Mouse (Mus musculus): ENCODE measurements at regions not wholly inside any gene's neighbourhood (a gene's known extent, or its start where the extent isn't known, plus 50 kb on each side); places are given as distances from the start of the nearest gene placed in this dataset.
A peak's percentile ranks its signal among the peaks of the same experiment; 100 is the strongest.

DNA sequence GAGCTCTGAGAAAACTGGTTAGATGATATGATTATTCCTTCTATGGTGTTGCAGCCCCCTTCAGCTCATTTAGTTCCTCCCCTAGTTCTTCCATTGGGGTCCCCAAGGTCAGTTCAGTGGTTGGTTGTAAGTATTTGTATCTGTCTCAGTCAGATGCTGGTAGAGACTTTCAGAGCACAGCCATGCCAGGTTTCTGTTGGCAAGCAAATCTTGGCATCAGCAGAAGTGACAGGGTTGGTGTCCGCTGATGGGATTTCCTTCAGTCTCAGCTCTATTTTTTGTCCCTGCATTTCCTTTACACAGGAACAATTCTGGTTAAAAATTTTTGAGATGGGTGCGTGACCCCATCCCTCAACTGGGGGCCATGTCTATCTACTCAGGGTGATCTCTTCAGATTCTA, 55.3 kb upstream of the Spaca1 start:
- 93% methylated on average over 2 of the region's 2 CpGs for WGBS
- H3K4me2 ChIP-seq = no peak overlapping the region
- no peak overlapping the region for H3K9ac ChIP-seq
- H3K4me1 ChIP-seq = no peaks in the 10 kb centered on the region
- H3K9me3 ChIP-seq = no peaks in the 10 kb centered on the region
- H3K4me3 ChIP-seq (replicated peaks) = no peak overlapping the region
- H3K27ac ChIP-seq = no peak overlapping the region
- no peaks in the 10 kb centered on the region for H3K36me3 ChIP-seq
- H3K27me3 ChIP-seq (replicated peaks) = no peaks in the 10 kb centered on the region
- no peak for ATAC-seq (ENCODE audit: insufficient read depth, low FRiP score, low read depth)

DNA sequence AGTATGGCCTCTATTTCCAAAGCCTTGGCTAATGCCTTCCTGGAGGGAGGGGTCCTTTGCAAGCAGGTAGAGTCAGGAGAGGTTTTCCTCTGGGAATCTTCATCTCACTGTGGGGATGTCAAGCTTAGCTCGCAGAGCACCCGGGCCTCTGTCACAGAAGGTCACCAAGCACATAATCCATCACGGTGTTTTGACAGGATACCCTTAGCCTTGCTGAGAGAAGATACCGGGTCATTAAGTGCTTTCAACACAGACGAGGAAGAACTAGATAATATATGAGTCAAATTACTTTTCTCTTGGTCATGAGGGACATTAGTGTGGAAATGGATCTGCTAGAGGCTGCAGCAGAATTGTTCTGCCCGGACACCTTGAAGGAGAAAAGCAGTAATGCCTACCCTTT, 64.3 kb upstream of the Spaca1 start:
- H3K27ac ChIP-seq = no peak overlapping the region
- H3K27me3 ChIP-seq (replicated peaks) = no peaks in the 10 kb centered on the region
- no peaks in the 10 kb centered on the region for H3K36me3 ChIP-seq
- H3K4me2 ChIP-seq = no peak overlapping the region
- H3K4me1 ChIP-seq = no peaks in the 10 kb centered on the region
- H3K9me3 ChIP-seq = no peaks in the 10 kb centered on the region
- H3K4me3 ChIP-seq (replicated peaks) = no peak overlapping the region
- 15% methylated on average over 6 of the region's 6 CpGs for WGBS
- no peak overlapping the region for H3K9ac ChIP-seq
- ATAC-seq (ENCODE audit: insufficient read depth, low FRiP score, low read depth) = no peak

DNA sequence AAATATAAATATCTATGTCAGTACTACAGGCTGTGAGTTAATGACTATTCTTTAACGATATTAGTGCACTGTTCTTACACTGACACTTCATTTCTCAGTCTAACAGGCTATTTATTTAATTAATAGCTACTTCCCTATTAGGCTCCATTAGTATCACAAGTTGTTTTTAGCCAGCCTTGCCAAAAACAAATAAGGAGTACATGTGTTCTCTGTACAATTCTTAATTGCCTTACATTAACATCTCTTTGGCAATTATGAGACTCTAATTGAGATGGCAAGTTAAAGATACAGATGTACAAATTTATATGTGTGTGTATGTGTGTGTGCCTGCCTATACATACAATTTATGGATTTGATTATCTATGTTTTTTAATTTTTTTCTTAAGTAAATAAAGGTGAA, 67.1 kb upstream of the Spaca1 start:
- Histone ChIP-seq H3K27ac (no peak overlapping the region), H3K9me3 (no peaks in the 10 kb centered on the region), H3K4me2 (no peak overlapping the region), H3K27me3 (replicated peaks) (no peaks in the 10 kb centered on the region), H3K9ac (no peak overlapping the region), H3K4me1 (no peaks in the 10 kb centered on the region), H3K36me3 (no peaks in the 10 kb centered on the region), H3K4me3 (replicated peaks) (no peak overlapping the region)
- WGBS = 73% methylated on average over 1 of the region's 1 CpGs
- no peak for ATAC-seq (ENCODE audit: insufficient read depth, low FRiP score, low read depth)

- Histone ChIP-seq H3K27me3 (replicated peaks) (no peaks in the 10 kb centered on the region), H3K4me3 (replicated peaks) (no peak overlapping the region), H3K27ac (no peak overlapping the region), H3K4me2 (no peak overlapping the region), H3K4me1 (no peaks in the 10 kb centered on the region), H3K36me3 (no peaks in the 10 kb centered on the region), H3K9ac (no peak overlapping the region), H3K9me3 (no peaks in the 10 kb centered on the region)
- 57% methylated on average over 9 of the region's 9 CpGs for WGBS
- no peak for ATAC-seq (ENCODE audit: insufficient read depth, low FRiP score, low read depth)
Observed at GRCm38 (mm10) chr4:34122959-34123520, 73.0 kb upstream of the Spaca1 start.

DNA sequence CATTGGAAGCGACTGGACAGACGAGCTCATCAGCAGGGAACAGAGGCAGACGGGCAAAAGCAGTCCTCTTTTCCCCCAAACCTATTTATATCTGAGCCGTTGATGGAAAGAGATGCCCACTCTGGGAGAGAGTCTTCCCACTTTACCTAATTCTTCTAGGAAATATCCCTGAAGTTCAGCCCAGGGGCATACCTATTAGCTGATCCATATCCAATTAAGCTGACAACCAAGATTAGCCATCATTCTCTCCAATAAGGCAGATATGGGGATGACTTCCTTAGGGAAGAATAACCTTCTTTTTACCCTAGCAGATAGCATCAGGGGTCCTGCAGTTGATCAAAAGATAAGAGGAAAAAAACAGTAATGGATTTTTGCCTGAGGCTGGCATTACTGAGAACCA, 78.2 kb upstream of the Spaca1 start:
- H3K36me3 ChIP-seq = no peaks in the 10 kb centered on the region
- no peak overlapping the region for H3K4me3 ChIP-seq (replicated peaks)
- H3K27me3 ChIP-seq (replicated peaks) = no peaks in the 10 kb centered on the region
- no peak overlapping the region for H3K4me2 ChIP-seq
- H3K4me1 ChIP-seq = no peaks in the 10 kb centered on the region
- H3K9ac ChIP-seq = no peak overlapping the region
- WGBS = 62% methylated on average over 4 of the region's 4 CpGs
- no peak for ATAC-seq (ENCODE audit: insufficient read depth, low FRiP score, low read depth)
- no peaks in the 10 kb centered on the region for H3K9me3 ChIP-seq
- no peak overlapping the region for H3K27ac ChIP-seq

GRCm38 (mm10) chr4:34146133-34146867, 96.3 kb upstream of the Spaca1 start:
- Histone ChIP-seq H3K9ac (no peak overlapping the region), H3K27me3 (replicated peaks) (no peaks in the 10 kb centered on the region), H3K4me1 (no peaks in the 10 kb centered on the region), H3K36me3 (no peaks in the 10 kb centered on the region), H3K4me2 (no peak overlapping the region), H3K4me3 (replicated peaks) (no peak overlapping the region), H3K9me3 (no peaks in the 10 kb centered on the region), H3K27ac (no peak overlapping the region)
- WGBS = 84% methylated on average over 2 of the region's 2 CpGs
- ATAC-seq (ENCODE audit: insufficient read depth, low FRiP score, low read depth) = no peak

- H3K9me3 ChIP-seq = no peaks in the 10 kb centered on the region
- no peaks in the 10 kb centered on the region for H3K36me3 ChIP-seq
- no peak overlapping the region for H3K4me2 ChIP-seq
- no peak overlapping the region for H3K27ac ChIP-seq
- H3K4me1 ChIP-seq = no peaks in the 10 kb centered on the region
- no peak overlapping the region for H3K4me3 ChIP-seq (replicated peaks)
- 76% methylated on average over 5 of the region's 5 CpGs for WGBS
- H3K9ac ChIP-seq = no peak overlapping the region
- no peak for ATAC-seq (ENCODE audit: insufficient read depth, low FRiP score, low read depth)
- no peaks in the 10 kb centered on the region for H3K27me3 ChIP-seq (replicated peaks)
Observed at GRCm38 (mm10) chr4:34148956-34149739, 99.2 kb upstream of the Spaca1 start.

GRCm38 (mm10) chr4:34151605-34152347, 101.8 kb upstream of the Spaca1 start:
- no peak overlapping the region for H3K9ac ChIP-seq
- H3K4me1 ChIP-seq = no peaks in the 10 kb centered on the region
- no peak overlapping the region for H3K27ac ChIP-seq
- WGBS = 54% methylated on average over 10 of the region's 10 CpGs
- ATAC-seq (ENCODE audit: insufficient read depth, low FRiP score, low read depth) = no peak
- H3K4me2 ChIP-seq = no peak overlapping the region
- H3K36me3 ChIP-seq = no peaks in the 10 kb centered on the region
- H3K4me3 ChIP-seq (replicated peaks) = no peak overlapping the region
- H3K9me3 ChIP-seq = no peaks in the 10 kb centered on the region
- no peaks in the 10 kb centered on the region for H3K27me3 ChIP-seq (replicated peaks)

DNA sequence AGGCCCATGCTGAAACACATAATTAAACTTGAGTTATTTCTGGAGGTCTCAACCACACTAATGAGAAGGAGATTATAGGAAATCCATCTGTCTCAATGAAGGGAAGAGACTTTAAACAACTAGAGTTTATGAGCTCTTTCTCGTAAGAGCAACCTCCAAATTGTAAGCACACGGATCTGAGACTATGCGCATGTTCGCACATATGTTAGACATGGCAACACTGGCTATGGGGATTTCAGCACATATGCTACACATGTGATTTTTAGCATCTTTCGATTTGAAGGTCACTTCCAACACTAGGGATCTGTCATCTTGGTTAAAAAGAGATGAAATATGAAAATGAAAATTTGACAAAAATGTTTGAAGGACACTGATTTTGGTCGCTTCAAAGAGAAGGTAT, 105.5 kb upstream of the Spaca1 start:
- ATAC-seq (ENCODE audit: insufficient read depth, low FRiP score, low read depth) = no peak
- no peaks in the 10 kb centered on the region for H3K4me1 ChIP-seq
- H3K36me3 ChIP-seq = no peaks in the 10 kb centered on the region
- H3K27ac ChIP-seq = no peak overlapping the region
- H3K9me3 ChIP-seq = no peaks in the 10 kb centered on the region
- no peak overlapping the region for H3K4me3 ChIP-seq (replicated peaks)
- no peak overlapping the region for H3K4me2 ChIP-seq
- H3K27me3 ChIP-seq (replicated peaks) = no peaks in the 10 kb centered on the region
- H3K9ac ChIP-seq = no peak overlapping the region
- WGBS = 89% methylated on average over 6 of the region's 6 CpGs

GRCm38 (mm10) chr4:34157818-34158511, 108.0 kb upstream of the Spaca1 start:
- Histone ChIP-seq H3K4me1 (no peaks in the 10 kb centered on the region), H3K27me3 (replicated peaks) (no peaks in the 10 kb centered on the region), H3K9ac (no peak overlapping the region), H3K27ac (no peak overlapping the region), H3K36me3 (no peaks in the 10 kb centered on the region), H3K4me3 (replicated peaks) (no peak overlapping the region), H3K4me2 (no peak overlapping the region), H3K9me3 (no peaks in the 10 kb centered on the region)
- ATAC-seq (ENCODE audit: insufficient read depth, low FRiP score, low read depth) = peak; percentile 47; the same call in 1 of the 2 replicates
- WGBS = 65% methylated on average over 6 of the region's 6 CpGs

GRCm38 (mm10) chr4:34171265-34171862, 121.4 kb upstream of the Spaca1 start:
- ATAC-seq (ENCODE audit: insufficient read depth, low FRiP score, low read depth) = no peak
- Histone ChIP-seq H3K27me3 (replicated peaks) (no peaks in the 10 kb centered on the region), H3K36me3 (no peaks in the 10 kb centered on the region), H3K4me2 (no peak overlapping the region), H3K4me3 (replicated peaks) (no peak overlapping the region), H3K27ac (no peak overlapping the region), H3K9me3 (no peaks in the 10 kb centered on the region), H3K9ac (no peak overlapping the region), H3K4me1 (no peaks in the 10 kb centered on the region)
- 80% methylated on average over 4 of the region's 4 CpGs for WGBS

Measured in stomach, embryonic 15.5 days (tissue).